Mouse (Mus musculus) embryonic facial prominence, embryonic 12.5 days (tissue): ENCODE data around the gene Prc1. TPM values are rescaled to one million over a fixed set of nuclear protein-coding genes. Genes with fewer than 3 reads are reported as not detected.
A peak's percentile ranks its signal among the peaks of the same experiment; 100 is the strongest.

Source experiments
- ATAC-seq: fragments of 200-750 bp; cut with Nextera tagmentation; 2 replicates; pipeline ENCODE4 v1.8.0; 2017; ENCODE audit not compliant: insufficient number of reproducible peaks, insufficient read depth, low FRiP score, low TSS enrichment
- H3K27ac ChIP-seq: fragments of 300-500 bp; sonication (generic); 2 replicates; pipeline ENCODE4 v1.5.1; 2016; ENCODE audit warnings: mild to moderate bottlenecking
- H3K27me3 ChIP-seq: fragments of 300-500 bp; sonication (generic); 2 replicates; pipeline ENCODE4 v1.6.1; 2016; ENCODE audit warnings: mild to moderate bottlenecking, moderate library complexity
- H3K36me3 ChIP-seq: fragments of 300-500 bp; sonication (generic); 2 replicates; pipeline ENCODE4 v1.6.1; 2016; ENCODE audit warnings: mild to moderate bottlenecking
- H3K4me1 ChIP-seq: fragments of 300-500 bp; sonication (generic); 2 replicates; pipeline ENCODE4 v1.6.1; 2016
- H3K4me2 ChIP-seq: fragments of 300-500 bp; sonication (generic); replicated peaks from 2 replicates; pipeline ENCODE4 v1.6.1; 2016; ENCODE audit warnings: mild to moderate bottlenecking, moderate library complexity
- H3K4me3 ChIP-seq: fragments of 300-500 bp; sonication (generic); 2 replicates; pipeline ENCODE4 v1.5.1; 2016; ENCODE audit warnings: mild to moderate bottlenecking
- H3K9ac ChIP-seq: fragments of 300-500 bp; sonication (generic); 2 replicates; pipeline ENCODE4 v1.6.1; 2016; ENCODE audit warnings: mild to moderate bottlenecking, moderate library complexity
- H3K9me3 ChIP-seq: fragments of 300-500 bp; sonication (generic); 2 replicates; pipeline ENCODE4 v1.6.1; 2016; ENCODE audit warnings: mild to moderate bottlenecking, moderate library complexity
- WGBS: fragments of 180-500 bp; shearing (Covaris S2); methylation state at CpG from one replicate; pipeline ENCODE4 v1.1.7; 2016; 5-methylcytosine and 5-hydroxymethylcytosine counted together
- polyA plus RNA-seq: library from polyadenylated mRNA; unstranded; fragments of >200 nt; fragmentation: Nextera tagmentation; extraction: Ambion mirVana; gene quantifications from 2 replicates; pipeline ENCODE4 v1.2.1, GENCODE M21; 2016

Prc1 gene
- polyA plus RNA-seq, 1 experiment from 2014 or later: 136 TPM

- H3K4me2 ChIP-seq: peak within 1 kb of the TSS; percentile 90
- H3K27me3 ChIP-seq: no peaks in the 10 kb centered on the region
- peaks cover 31% of the 10 kb centered on the region for H3K4me1 ChIP-seq
- 2% methylated on average over 11 of the region's 11 CpGs for WGBS
- ATAC-seq: peak; percentile 47; the same call in 1 of the 2 replicates
- H3K4me3 ChIP-seq: peak within 1 kb of the TSS; percentile 60
- H3K27ac ChIP-seq: peak within 1 kb of the TSS; percentile 87
- H3K9me3 ChIP-seq: no peaks in the 10 kb centered on the region
- H3K36me3 ChIP-seq: peaks cover 20% of the 10 kb centered on the region
- H3K9ac ChIP-seq: peak within 1 kb of the TSS; percentile 74
These were observed 46.5 kb downstream of the Prc1 start, which contains the start of gene Unc45a for GRCm38 (mm10) chr7:80340793-80341192. Gene Unc45a (minus strand): TSS chr7:80341005.

- peaks cover 31% of the 10 kb centered on the region for H3K4me1 ChIP-seq
- WGBS: 78% methylated on average over 7 of the region's 7 CpGs
These were observed 47.5 kb downstream of the Prc1 start for GRCm38 (mm10) chr7:80341793-80342192.

GRCm38 (mm10) chr7:80342858-80343257 is 48.6 kb downstream of the Prc1 start, which contains the start of gene Hddc3:
Gene Hddc3 (plus strand): TSS chr7:80343104.
- ATAC-seq: no peak
- WGBS: under 1% methylated on average over 25 of the region's 25 CpGs
- H3K4me2 ChIP-seq: peak within 1 kb of the TSS; percentile 80
- peak within 1 kb of the TSS; percentile 65 for H3K27ac ChIP-seq
- H3K27me3 ChIP-seq: no peaks in the 10 kb centered on the region
- peaks cover 29% of the 10 kb centered on the region for H3K4me1 ChIP-seq
- H3K36me3 ChIP-seq: 0 out of 2 replicates have a peak, but pooled peaks cover 3% of the 10 kb centered on the region
- H3K9me3 ChIP-seq: no peaks in the 10 kb centered on the region
- H3K4me3 ChIP-seq: peak within 1 kb of the TSS; percentile 59
- peak within 1 kb of the TSS; percentile 75 for H3K9ac ChIP-seq

More at GRCm38 (mm10) chr7:80341793-80342192, 47.5 kb downstream of the Prc1 start:
- no peak overlapping the region for H3K9ac ChIP-seq
- no peaks in the 10 kb centered on the region for H3K27me3 ChIP-seq
- no peaks in the 10 kb centered on the region for H3K9me3 ChIP-seq
- no peak overlapping the region for H3K4me3 ChIP-seq
- peaks cover 10% of the 10 kb centered on the region for H3K36me3 ChIP-seq
- ATAC-seq: no peak
- no peak overlapping the region for H3K4me2 ChIP-seq
- H3K27ac ChIP-seq: no peak overlapping the region

- H3K27me3 ChIP-seq: no peaks in the 10 kb centered on the region
- peak overlapping the region; percentile 75 for H3K9ac ChIP-seq
- WGBS: 24% methylated on average over 19 of the region's 19 CpGs
- H3K4me2 ChIP-seq: peak overlapping the region; percentile 80
- H3K36me3 ChIP-seq: 0 out of 2 replicates have a peak, but pooled peaks cover 3% of the 10 kb centered on the region
- peak overlapping the region; percentile 59 for H3K4me3 ChIP-seq
- peaks cover 24% of the 10 kb centered on the region for H3K4me1 ChIP-seq
- no peak for ATAC-seq
- peak overlapping the region; percentile 65 for H3K27ac ChIP-seq
- H3K9me3 ChIP-seq: no peaks in the 10 kb centered on the region
These were observed 49.2 kb downstream of the Prc1 start for GRCm38 (mm10) chr7:80343270-80344018.

GRCm38 (mm10) chr7:80346173-80346572 is 51.9 kb downstream of the Prc1 start:
- no peak overlapping the region for H3K4me2 ChIP-seq
- peaks cover 17% of the 10 kb centered on the region for H3K36me3 ChIP-seq
- no peak overlapping the region for H3K4me3 ChIP-seq
- 96% methylated on average over 9 of the region's 9 CpGs for WGBS
- H3K9ac ChIP-seq: no peak overlapping the region
- peaks cover 8% of the 10 kb centered on the region for H3K4me1 ChIP-seq
- H3K27me3 ChIP-seq: no peaks in the 10 kb centered on the region
- H3K9me3 ChIP-seq: no peaks in the 10 kb centered on the region
- H3K27ac ChIP-seq: no peak overlapping the region
- no peak for ATAC-seq

- H3K4me1 ChIP-seq: peaks cover 6% of the 10 kb centered on the region
- 87% methylated on average over 5 of the region's 5 CpGs for WGBS
- peaks cover 22% of the 10 kb centered on the region for H3K36me3 ChIP-seq
- H3K27me3 ChIP-seq: no peaks in the 10 kb centered on the region
- no peak for ATAC-seq
- no peaks in the 10 kb centered on the region for H3K9me3 ChIP-seq
- no peak overlapping the region for H3K4me3 ChIP-seq
- no peak overlapping the region for H3K27ac ChIP-seq
- no peak overlapping the region for H3K9ac ChIP-seq
- H3K4me2 ChIP-seq: no peak overlapping the region
These were observed 52.6 kb downstream of the Prc1 start for GRCm38 (mm10) chr7:80346830-80347229.

- H3K27ac ChIP-seq: 0 out of 2 replicates have a peak overlapping the region, but pooled peaks have one; percentile 1
- no peak overlapping the region for H3K4me3 ChIP-seq
- H3K9ac ChIP-seq: no peak overlapping the region
- H3K4me1 ChIP-seq: peaks cover 6% of the 10 kb centered on the region
- H3K4me2 ChIP-seq: no peak overlapping the region
- 59% methylated on average over 13 of the region's 13 CpGs for WGBS
- H3K9me3 ChIP-seq: no peaks in the 10 kb centered on the region
- peaks cover 32% of the 10 kb centered on the region for H3K36me3 ChIP-seq
- H3K27me3 ChIP-seq: no peaks in the 10 kb centered on the region
- ATAC-seq: no peak
These were observed 53.7 kb downstream of the Prc1 start for GRCm38 (mm10) chr7:80347670-80348586.

GRCm38 (mm10) chr7:80350808-80351207 is 56.6 kb downstream of the Prc1 start:
- WGBS: 79% methylated on average over 2 of the region's 2 CpGs
- H3K36me3 ChIP-seq: peaks cover 51% of the 10 kb centered on the region

GRCm38 (mm10) chr7:80352920-80353319 is 58.7 kb downstream of the Prc1 start:
- no peak for ATAC-seq
- peaks cover 66% of the 10 kb centered on the region for H3K36me3 ChIP-seq
- no peaks in the 10 kb centered on the region for H3K9me3 ChIP-seq
- H3K4me1 ChIP-seq: no peaks in the 10 kb centered on the region
- no peaks in the 10 kb centered on the region for H3K27me3 ChIP-seq
- 90% methylated on average over 8 of the region's 8 CpGs for WGBS
- no peak overlapping the region for H3K27ac ChIP-seq
- H3K4me3 ChIP-seq: no peak overlapping the region
- no peak overlapping the region for H3K9ac ChIP-seq
- no peak overlapping the region for H3K4me2 ChIP-seq

More at GRCm38 (mm10) chr7:80350808-80351207, 56.6 kb downstream of the Prc1 start:
- H3K27ac ChIP-seq: no peak overlapping the region
- H3K4me1 ChIP-seq: no peaks in the 10 kb centered on the region
- H3K4me3 ChIP-seq: no peak overlapping the region
- H3K4me2 ChIP-seq: no peak overlapping the region
- no peak for ATAC-seq
- H3K9ac ChIP-seq: no peak overlapping the region
- H3K9me3 ChIP-seq: no peaks in the 10 kb centered on the region
- H3K27me3 ChIP-seq: no peaks in the 10 kb centered on the region

- H3K9ac ChIP-seq: no peak overlapping the region
- H3K27ac ChIP-seq: no peak overlapping the region
- H3K9me3 ChIP-seq: no peaks in the 10 kb centered on the region
- peaks cover 84% of the 10 kb centered on the region for H3K36me3 ChIP-seq
- H3K27me3 ChIP-seq: no peaks in the 10 kb centered on the region
- no peak overlapping the region for H3K4me3 ChIP-seq
- no peaks in the 10 kb centered on the region for H3K4me1 ChIP-seq
- 75% methylated on average over 13 of the region's 13 CpGs for WGBS
- no peak overlapping the region for H3K4me2 ChIP-seq
- no peak for ATAC-seq
These were observed 62.1 kb downstream of the Prc1 start for GRCm38 (mm10) chr7:80356351-80356750.

GRCm38 (mm10) chr7:80357156-80357555 is 62.9 kb downstream of the Prc1 start:
- no peaks in the 10 kb centered on the region for H3K9me3 ChIP-seq
- no peak overlapping the region for H3K9ac ChIP-seq
- 19% methylated on average over 8 of the region's 8 CpGs for WGBS
- ATAC-seq: 0 out of 2 replicates have a peak, but pooled peaks have one; percentile 18
- H3K36me3 ChIP-seq: peaks cover 84% of the 10 kb centered on the region
- H3K4me2 ChIP-seq: no peak overlapping the region
- H3K27me3 ChIP-seq: no peaks in the 10 kb centered on the region
- H3K4me1 ChIP-seq: no peaks in the 10 kb centered on the region
- H3K4me3 ChIP-seq: no peak overlapping the region
- H3K27ac ChIP-seq: 0 out of 2 replicates have a peak overlapping the region, but pooled peaks have one; percentile 30
